Mouse (Mus musculus) cerebellum, postnatal 25 days (tissue): ENCODE data around the gene Tff2.

Experiments
- DNase-seq, 2 experiments: peaks; one replicate each; pipeline ENCODE4 v3.0.0; 2021; ENCODE audit warnings: mixed read lengths in 2 of 2

Tff2 gene

GRCm38 (mm10) chr17:31144040-31145037, at the start of gene Tff2:
Tff2 (minus strand) TSS chr17:31144282.
- DNase-seq = no peak

- DNase-seq = no peak
These were observed 49.3 kb upstream of the Tff2 start for GRCm38 (mm10) chr17:31193360-31193759.

- DNase-seq = no peak
These were observed 48.6 kb upstream of the Tff2 start for GRCm38 (mm10) chr17:31192663-31193062.

GRCm38 (mm10) chr17:31191825-31192224, 47.7 kb upstream of the Tff2 start:
- no peak for DNase-seq

GRCm38 (mm10) chr17:31187370-31187769, 43.3 kb upstream of the Tff2 start:
- DNase-seq = peak; percentile 86 to 90

- peak in 1 of 2 experiments; percentile 20 for DNase-seq
These were observed 40.3 kb upstream of the Tff2 start for GRCm38 (mm10) chr17:31184269-31184990.

- peak; percentile 54 to 59 for DNase-seq
These were observed 39.3 kb upstream of the Tff2 start for GRCm38 (mm10) chr17:31183180-31183974.

- DNase-seq = no peak
These were observed 37.4 kb upstream of the Tff2 start for GRCm38 (mm10) chr17:31181490-31181889.

- no peak for DNase-seq
These were observed 32.2 kb upstream of the Tff2 start for GRCm38 (mm10) chr17:31176321-31176720.

GRCm38 (mm10) chr17:31169796-31170195, 25.7 kb upstream of the Tff2 start:
- DNase-seq = no peak

GRCm38 (mm10) chr17:31165127-31165526, 21.0 kb upstream of the Tff2 start, which contains the start of gene Tff1:
Tff1 (minus strand) TSS chr17:31165277.
- DNase-seq = no peak

GRCm38 (mm10) chr17:31163821-31164220, 19.7 kb upstream of the Tff2 start:
- DNase-seq = no peak

GRCm38 (mm10) chr17:31162607-31163006, 18.5 kb upstream of the Tff2 start:
- no peak for DNase-seq

- no peak for DNase-seq
These were observed 16.2 kb upstream of the Tff2 start for GRCm38 (mm10) chr17:31160291-31160690.

- DNase-seq = no peak
These were observed 13.8 kb upstream of the Tff2 start for GRCm38 (mm10) chr17:31157921-31158320.

- no peak for DNase-seq
These were observed 9.7 kb upstream of the Tff2 start for GRCm38 (mm10) chr17:31153785-31154184.

- no peak for DNase-seq
These were observed 9.0 kb upstream of the Tff2 start for GRCm38 (mm10) chr17:31152966-31153499.

GRCm38 (mm10) chr17:31152512-31152911, 8.4 kb upstream of the Tff2 start:
- DNase-seq = no peak

GRCm38 (mm10) chr17:31145998-31146397, 1.9 kb upstream of the Tff2 start:
- DNase-seq = no peak

GRCm38 (mm10) chr17:31142116-31142515, 2.0 kb downstream of the Tff2 start:
- DNase-seq = no peak

- peak; percentile 75 to 83 for DNase-seq
These were observed 5.7 kb downstream of the Tff2 start for GRCm38 (mm10) chr17:31138398-31138797.

- DNase-seq = no peak
These were observed 7.3 kb downstream of the Tff2 start for GRCm38 (mm10) chr17:31136821-31137220.
